Comparison of ENCODE assay signal across 43 mouse cellular contexts in genomic region chr1:56583671-56584070, GRCm38 (mm10). TPM values are rescaled to one million over a fixed set of nuclear protein-coding genes. Genes with fewer than 3 reads are reported as not detected.
"Had no signal": no experiment of that assay in that cellular context is flagged by ENCODE, and none has a peak within 500 bp of the region (broad histone marks: within the 10 kb centered on the region; RNA-seq: fewer than 3 reads in every experiment).

No protein-coding gene starts in this region.

- H3K4me3 ChIP-seq: heart, adult 2 months; heart, embryonic 13.5 days; heart, embryonic 15.5 days; hindbrain, embryonic 13.5 days; hindbrain, embryonic 15.5 days; kidney, embryonic 15.5 days; limb, embryonic 13.5 days; limb, embryonic 15.5 days; liver, embryonic 13.5 days had no signal

- H3K9me3 ChIP-seq: heart, embryonic 13.5 days; heart, embryonic 15.5 days; hindbrain, embryonic 13.5 days; hindbrain, embryonic 15.5 days; kidney, embryonic 15.5 days; limb, embryonic 13.5 days; limb, embryonic 15.5 days; liver, embryonic 13.5 days had no signal

- H3K36me3 ChIP-seq: heart, embryonic 13.5 days; heart, embryonic 15.5 days; hindbrain, embryonic 13.5 days; hindbrain, embryonic 15.5 days; kidney, embryonic 15.5 days; limb, embryonic 13.5 days; limb, embryonic 15.5 days; liver, embryonic 13.5 days had no signal

- H3K4me1 ChIP-seq: heart, embryonic 13.5 days; heart, embryonic 15.5 days; hindbrain, embryonic 13.5 days; hindbrain, embryonic 15.5 days; kidney, embryonic 15.5 days; limb, embryonic 13.5 days; limb, embryonic 15.5 days; liver, embryonic 13.5 days had no signal

- H3K4me2 ChIP-seq: heart, embryonic 11.5 days; heart, embryonic 13.5 days; heart, embryonic 15.5 days; hindbrain, embryonic 13.5 days; hindbrain, embryonic 15.5 days; kidney, embryonic 15.5 days; limb, embryonic 13.5 days; limb, embryonic 15.5 days; liver, embryonic 11.5 days; liver, embryonic 13.5 days had no signal

- H3K27ac ChIP-seq: heart, adult 2 months; heart, embryonic 13.5 days; heart, embryonic 15.5 days; hindbrain, embryonic 13.5 days; hindbrain, embryonic 15.5 days; hindbrain, postnatal 0 days; kidney, embryonic 15.5 days; kidney, postnatal 0 days; limb, embryonic 13.5 days; limb, embryonic 15.5 days; liver, embryonic 13.5 days had no signal

- DNase-seq: gastrocnemius, postnatal 14 days; gastrocnemius, postnatal 36 days; heart, adult 11 months; heart, adult 2 months; heart, postnatal 14 days; heart, postnatal 36 days; kidney, adult 11 months; kidney, adult 2 months; kidney, adult 9 months; kidney, postnatal 14 days; kidney, postnatal 36 days; layer of hippocampus, adult 9-11 months; layer of hippocampus, postnatal 36 days; left cerebral cortex, postnatal 4 days; liver, embryonic 13.5 days had no signal

- H3K27me3 ChIP-seq: heart, embryonic 13.5 days; heart, embryonic 15.5 days; hindbrain, embryonic 13.5 days; hindbrain, embryonic 15.5 days; kidney, embryonic 15.5 days; limb, embryonic 13.5 days; limb, embryonic 15.5 days; liver, embryonic 13.5 days had no signal

- ATAC-seq: hindbrain, postnatal 0 days; intestine, embryonic 16.5 days had no signal

- H3K9ac ChIP-seq: heart, embryonic 13.5 days; heart, embryonic 15.5 days; hindbrain, embryonic 13.5 days; hindbrain, embryonic 15.5 days; kidney, embryonic 15.5 days; limb, embryonic 13.5 days; limb, embryonic 15.5 days; liver, embryonic 13.5 days had no signal

RNA-seq across cellular contexts. Expression of gene Hsfy2, which starts 53.6 kb away (rescaled TPM):
- total RNA-seq: gastrocnemius, adult 18-20 months; gastrocnemius, adult 8-10 months; gastrocnemius, postnatal 14 days; gastrocnemius, postnatal 36 days; heart, adult 2 months; heart, postnatal 14 days; heart, postnatal 36 days; hematopoietic stem cell, adult 5-6 weeks; hindbrain, postnatal 0 days; layer of hippocampus, adult 18-20 months; layer of hippocampus, adult 8-10 months; layer of hippocampus, postnatal 14 days; layer of hippocampus, postnatal 36 days; left cerebral cortex, adult 18-20 months; left cerebral cortex, adult 8-10 months; left cerebral cortex, postnatal 10 days; left cerebral cortex, postnatal 25 days; left cerebral cortex, postnatal 4 days had no signal
- polyA plus RNA-seq: gonadal fat pad, adult 2 months; heart, embryonic 11.5 days; heart, embryonic 13.5 days; heart, embryonic 15.5 days; heart, postnatal 0 days; hindbrain, embryonic 11.5 days; hindbrain, embryonic 13.5 days; hindbrain, embryonic 15.5 days; hindbrain, postnatal 0 days; intestine, embryonic 14.5 days; intestine, embryonic 16.5 days; kidney, adult 2 months; kidney, embryonic 15.5 days; kidney, postnatal 0 days; large intestine, adult 2 months; limb, embryonic 11.5 days; limb, embryonic 13.5 days; limb, embryonic 15.5 days; liver, embryonic 11.5 days; liver, embryonic 13.5 days had no signal
